Mouse (Mus musculus) liver, adult 2 months (tissue): ENCODE results near the gene Klhdc1. TPM values are rescaled to one million over a fixed set of nuclear protein-coding genes. Genes with fewer than 3 reads are reported as not detected.

ENCODE experiments used
- DNase-seq: peaks from one replicate; pipeline ENCODE4 v3.0.0-alpha.2; 2011; ENCODE audit warnings: low read depth, low spot score; ENCODE audit errors: extremely low read depth
- H3K27ac ChIP-seq: fragments of 200-500 bp; replicated peaks from 2 replicates; pipeline ENCODE4 v1.5.1; 2012; ENCODE audit warnings: low read depth, mild to moderate bottlenecking, control low read depth, inconsistent platforms, low read length; ENCODE audit not compliant: insufficient read depth
- H3K27me3 ChIP-seq: fragments of 200-500 bp; 2 replicates; pipeline ENCODE4 v1.6.1; 2012; ENCODE audit warnings: mild to moderate bottlenecking, moderate library complexity, low read length, inconsistent platforms; ENCODE audit not compliant: control insufficient read depth, insufficient read depth
- H3K36me3 ChIP-seq: fragments of 200-500 bp; 2 replicates; pipeline ENCODE4 v1.6.1; 2012; ENCODE audit warnings: low read length, inconsistent platforms; ENCODE audit not compliant: control insufficient read depth, insufficient read depth
- H3K4me1 ChIP-seq: fragments of 200-500 bp; 2 replicates; pipeline ENCODE4 v1.6.1; 2011; ENCODE audit warnings: low read length; ENCODE audit not compliant: control insufficient read depth, insufficient read depth
- H3K4me3 ChIP-seq: fragments of 200-500 bp; 2 replicates; pipeline ENCODE4 v1.5.1; 2011; ENCODE audit warnings: low read depth, mild to moderate bottlenecking, control low read depth, low read length, moderate library complexity; ENCODE audit not compliant: insufficient read depth
- H3K79me2 ChIP-seq: fragments of 200-500 bp; 2 replicates; pipeline ENCODE4 v1.6.1; 2012; ENCODE audit warnings: inconsistent platforms, mild to moderate bottlenecking, low read length, moderate library complexity; ENCODE audit not compliant: control insufficient read depth, insufficient read depth
- H3K9ac ChIP-seq: fragments of 200-500 bp; 2 replicates; pipeline ENCODE4 v1.6.1; 2012; ENCODE audit warnings: low read depth, mild to moderate bottlenecking, control low read depth, inconsistent platforms, low read length
- CTCF ChIP-seq: fragments of 200-500 bp; IDR thresholded peaks from 2 replicates; pipeline ENCODE4 v1.5.1; 2011; ENCODE audit warnings: low read depth, low read length, control low read depth
- POLR2A ChIP-seq: fragments of 200-500 bp; IDR thresholded peaks from 2 replicates; pipeline ENCODE4 v1.6.1; 2011; ENCODE audit warnings: low read length, control low read depth; ENCODE audit not compliant: insufficient read depth; ENCODE audit errors: extremely low read depth
- whole genome bisulfite sequencing: fragments of 180-500 bp; shearing (Covaris S2); methylation state at CpG from one replicate; pipeline ENCODE4 v1.1.7; 2018; 5-methylcytosine and 5-hydroxymethylcytosine counted together
- polyA plus RNA-seq: library from polyadenylated mRNA; depleted of rRNA; stranded (reverse); fragments of >200 nt; gene quantifications from 2 replicates; pipeline ENCODE4 v1.2.3, GENCODE M21; 2012
- total RNA-seq: library from RNA; depleted of rRNA; stranded (reverse); fragments of >200 nt; gene quantifications from 2 replicates; pipeline ENCODE4 v1.2.3, GENCODE M21; 2014

Klhdc1 gene
- total and polyA plus RNA-seq, 2 experiments = 0.10 to 0.46 TPM

DNA sequence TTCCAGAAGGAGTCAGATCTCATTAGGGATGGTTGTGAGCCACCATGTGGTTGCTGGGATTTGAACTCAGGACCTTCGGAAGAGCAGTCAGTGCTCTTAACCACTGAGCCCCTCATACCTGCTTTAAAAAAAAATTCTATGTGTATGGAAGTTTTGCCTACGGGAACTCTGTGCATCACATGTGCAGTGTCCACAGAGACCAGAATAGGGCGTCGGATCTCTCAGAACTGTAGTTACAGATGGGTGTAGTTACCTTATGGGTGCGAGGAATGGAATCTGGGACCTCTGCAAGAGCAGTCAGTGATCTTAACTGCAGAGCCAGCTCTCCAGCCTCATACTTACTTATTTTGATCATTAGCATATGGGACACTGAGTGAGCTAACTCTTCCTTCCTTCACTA, 21.3 kb downstream of the Klhdc1 start:
- no peak overlapping the region for H3K27ac ChIP-seq
- TF ChIP-seq POLR2A (no peak), CTCF (no peak)
- H3K79me2 ChIP-seq = no peaks in the 10 kb centered on the region
- DNase-seq = no peak
- H3K4me1 ChIP-seq = no peaks in the 10 kb centered on the region
- H3K27me3 ChIP-seq = no peaks in the 10 kb centered on the region
- H3K4me3 ChIP-seq = no peak overlapping the region
- H3K36me3 ChIP-seq = no peaks in the 10 kb centered on the region
- WGBS = 99% methylated on average over 5 of the region's 5 CpGs
- no peak overlapping the region for H3K9ac ChIP-seq

GRCm38 (mm10) chr12:69265031-69265430, 24.1 kb downstream of the Klhdc1 start:
- 92% methylated on average over 3 of the region's 3 CpGs for WGBS
- Histone ChIP-seq H3K27me3 (no peaks in the 10 kb centered on the region), H3K4me3 (no peak overlapping the region), H3K9ac (no peak overlapping the region), H3K79me2 (no peaks in the 10 kb centered on the region), H3K36me3 (no peaks in the 10 kb centered on the region), H3K4me1 (no peaks in the 10 kb centered on the region), H3K27ac (no peak overlapping the region)
- TF ChIP-seq POLR2A (no peak), CTCF (no peak)
- no peak for DNase-seq

GRCm38 (mm10) chr12:69267956-69268632, 27.1 kb downstream of the Klhdc1 start:
- Histone ChIP-seq H3K9ac (no peak overlapping the region), H3K4me3 (no peak overlapping the region), H3K27ac (no peak overlapping the region), H3K36me3 (no peaks in the 10 kb centered on the region), H3K79me2 (no peaks in the 10 kb centered on the region), H3K4me1 (no peaks in the 10 kb centered on the region), H3K27me3 (no peaks in the 10 kb centered on the region)
- no peak for DNase-seq
- WGBS = 87% methylated on average over 11 of the region's 11 CpGs
- TF ChIP-seq POLR2A (no peak), CTCF (no peak)

GRCm38 (mm10) chr12:69268956-69269355, 28.0 kb downstream of the Klhdc1 start:
- Histone ChIP-seq H3K27me3 (no peaks in the 10 kb centered on the region), H3K79me2 (no peaks in the 10 kb centered on the region), H3K27ac (no peak overlapping the region), H3K36me3 (no peaks in the 10 kb centered on the region), H3K4me1 (no peaks in the 10 kb centered on the region), H3K4me3 (no peak overlapping the region), H3K9ac (no peak overlapping the region)
- WGBS = 95% methylated on average over 2 of the region's 2 CpGs
- no peak for DNase-seq
- TF ChIP-seq POLR2A = no peak
- no peak for TF ChIP-seq CTCF

DNA sequence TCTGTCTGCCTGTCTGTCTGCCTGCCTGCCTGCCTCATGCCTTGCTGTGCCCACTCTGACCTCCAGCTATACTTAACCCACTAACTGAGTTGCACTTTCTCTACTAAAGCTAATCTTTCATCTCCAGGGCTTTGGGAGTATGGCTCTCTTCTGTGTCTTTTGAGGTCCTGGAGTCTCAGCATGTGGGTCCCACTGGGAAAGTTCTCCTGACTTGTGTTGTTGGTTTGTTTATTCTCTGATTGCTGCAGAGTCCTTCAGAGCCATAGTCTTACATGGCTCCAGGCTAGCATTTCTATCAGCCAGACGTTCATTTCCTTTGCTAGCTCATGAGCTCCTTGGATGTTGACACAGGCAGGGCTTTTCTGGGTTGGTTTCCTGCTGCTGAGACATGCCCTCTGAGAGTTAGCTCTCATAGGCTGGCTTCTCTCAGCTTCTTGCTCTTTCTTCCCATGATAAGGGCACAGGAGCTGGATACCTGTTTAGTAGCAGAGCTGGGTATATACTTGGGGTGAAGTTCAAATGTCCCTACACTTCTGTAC, 39.0 kb downstream of the Klhdc1 start:
- H3K4me1 ChIP-seq = no peaks in the 10 kb centered on the region
- H3K4me3 ChIP-seq = no peak overlapping the region
- 42% methylated on average over 1 of the region's 1 CpGs for WGBS
- no peak for TF ChIP-seq POLR2A
- no peak for TF ChIP-seq CTCF
- H3K36me3 ChIP-seq = no peaks in the 10 kb centered on the region
- H3K27ac ChIP-seq = no peak overlapping the region
- H3K79me2 ChIP-seq = no peaks in the 10 kb centered on the region
- H3K27me3 ChIP-seq = no peaks in the 10 kb centered on the region
- no peak for DNase-seq
- H3K9ac ChIP-seq = no peak overlapping the region

GRCm38 (mm10) chr12:69280915-69281314, 39.9 kb downstream of the Klhdc1 start:
- Histone ChIP-seq H3K4me1 (no peaks in the 10 kb centered on the region), H3K9ac (no peak overlapping the region), H3K4me3 (no peak overlapping the region), H3K79me2 (no peaks in the 10 kb centered on the region), H3K27ac (no peak overlapping the region), H3K27me3 (no peaks in the 10 kb centered on the region), H3K36me3 (no peaks in the 10 kb centered on the region)
- 96% methylated on average over 3 of the region's 3 CpGs for WGBS
- DNase-seq = no peak
- TF ChIP-seq POLR2A (no peak), CTCF (no peak)
